Mouse (Mus musculus) midbrain, embryonic 13.5 days (tissue): ENCODE data around the gene Gfra1. TPM values are rescaled to one million over a fixed set of nuclear protein-coding genes. Genes with fewer than 3 reads are reported as not detected.

Source experiments
- ATAC-seq: fragments of 200-750 bp; cut with Nextera tagmentation; 2 replicates; pipeline ENCODE4 v1.8.0; 2017; ENCODE audit warnings: mild to moderate bottlenecking, moderate TSS enrichment, moderate library complexity
- H3K27ac ChIP-seq: fragments of 300-500 bp; sonication (generic); 2 replicates; pipeline ENCODE4 v1.5.1; 2015; ENCODE audit warnings: inconsistent platforms, mild to moderate bottlenecking, moderate library complexity
- H3K27me3 ChIP-seq: fragments of 300-500 bp; sonication (generic); 2 replicates; pipeline ENCODE4 v1.6.1; 2015; ENCODE audit warnings: mild to moderate bottlenecking, inconsistent platforms
- H3K36me3 ChIP-seq: fragments of 300-500 bp; sonication (generic); 2 replicates; pipeline ENCODE4 v1.6.1; 2015; ENCODE audit warnings: mild to moderate bottlenecking, inconsistent platforms
- H3K4me1 ChIP-seq: fragments of 300-500 bp; sonication (generic); replicated peaks from 2 replicates; pipeline ENCODE4 v1.6.1; 2015; ENCODE audit warnings: inconsistent platforms
- H3K4me2 ChIP-seq: fragments of 300-500 bp; sonication (generic); replicated peaks from 2 replicates; pipeline ENCODE4 v1.6.1; 2015; ENCODE audit warnings: moderate library complexity, mild to moderate bottlenecking, inconsistent platforms
- H3K4me3 ChIP-seq: fragments of 300-500 bp; sonication (generic); replicated peaks from 2 replicates; pipeline ENCODE4 v1.5.1; 2015; ENCODE audit warnings: mild to moderate bottlenecking, inconsistent platforms
- H3K9ac ChIP-seq: fragments of 300-500 bp; sonication (generic); replicated peaks from 2 replicates; pipeline ENCODE4 v1.6.1; 2015; ENCODE audit warnings: mild to moderate bottlenecking, inconsistent platforms
- H3K9me3 ChIP-seq: fragments of 300-500 bp; sonication (generic); 2 replicates; pipeline ENCODE4 v1.6.1; 2016; ENCODE audit warnings: mild to moderate bottlenecking, inconsistent platforms
- WGBS: fragments of 180-500 bp; shearing (Covaris S2); methylation state at CpG from one replicate; pipeline ENCODE4 v1.1.7; 2015; 5-methylcytosine and 5-hydroxymethylcytosine counted together
- polyA plus RNA-seq: library from polyadenylated mRNA; unstranded; fragments of >200 nt; fragmentation: Nextera tagmentation; extraction: Ambion mirVana; gene quantifications from 2 replicates; pipeline ENCODE4 v1.2.1, GENCODE M21; 2015

Gene Gfra1
- polyA plus RNA-seq, 1 experiment from 2014 or later: 47.9 TPM

GRCm38 (mm10) chr19:58437441-58438071 lies 18.2 kb downstream of the Gfra1 start:
- no peak for ATAC-seq
- Histone ChIP-seq H3K27me3 (no peaks in the 10 kb centered on the region), H3K9ac (no peak overlapping the region), H3K9me3 (no peaks in the 10 kb centered on the region), H3K4me3 (no peak overlapping the region), H3K27ac (no peak overlapping the region), H3K4me2 (no peak overlapping the region), H3K36me3 (no peaks in the 10 kb centered on the region), H3K4me1 (peaks cover 15% of the 10 kb centered on the region)
- 63% methylated on average over 10 of the region's 10 CpGs for WGBS

GRCm38 (mm10) chr19:58436874-58437273 lies 18.8 kb downstream of the Gfra1 start:
- Histone ChIP-seq H3K4me3 (no peak overlapping the region), H3K9ac (no peak overlapping the region), H3K9me3 (no peaks in the 10 kb centered on the region), H3K36me3 (no peaks in the 10 kb centered on the region), H3K27ac (no peak overlapping the region), H3K4me2 (no peak overlapping the region), H3K4me1 (peaks cover 10% of the 10 kb centered on the region), H3K27me3 (no peaks in the 10 kb centered on the region)
- ATAC-seq: no peak
- WGBS: 85% methylated on average over 3 of the region's 3 CpGs

- H3K9ac ChIP-seq: no peak overlapping the region
- WGBS: 83% methylated on average over 5 of the region's 5 CpGs
- no peaks in the 10 kb centered on the region for H3K36me3 ChIP-seq
- peaks cover 8% of the 10 kb centered on the region for H3K4me1 ChIP-seq
- no peak overlapping the region for H3K27ac ChIP-seq
- H3K27me3 ChIP-seq: no peaks in the 10 kb centered on the region
- ATAC-seq: no peak
- H3K4me2 ChIP-seq: no peak overlapping the region
- H3K4me3 ChIP-seq: no peak overlapping the region
- H3K9me3 ChIP-seq: no peaks in the 10 kb centered on the region
These were observed 19.8 kb downstream of the Gfra1 start for GRCm38 (mm10) chr19:58435877-58436276.

GRCm38 (mm10) chr19:58432840-58433239 lies 22.9 kb downstream of the Gfra1 start:
- H3K9me3 ChIP-seq: no peaks in the 10 kb centered on the region; the same call in 1 of the 2 replicates
- peaks cover 8% of the 10 kb centered on the region for H3K4me1 ChIP-seq
- H3K4me2 ChIP-seq: no peak overlapping the region
- H3K4me3 ChIP-seq: no peak overlapping the region
- 89% methylated on average over 5 of the region's 5 CpGs for WGBS
- H3K27ac ChIP-seq: no peak overlapping the region
- H3K36me3 ChIP-seq: no peaks in the 10 kb centered on the region
- no peaks in the 10 kb centered on the region for H3K27me3 ChIP-seq
- no peak for ATAC-seq
- no peak overlapping the region for H3K9ac ChIP-seq

- Histone ChIP-seq H3K36me3 (no peaks in the 10 kb centered on the region), H3K9me3 (no peaks in the 10 kb centered on the region; the same call in 1 of the 2 replicates), H3K9ac (no peak overlapping the region), H3K27me3 (no peaks in the 10 kb centered on the region), H3K4me2 (no peak overlapping the region), H3K4me3 (no peak overlapping the region), H3K27ac (no peak overlapping the region), H3K4me1 (0 out of 2 replicates have a peak, but pooled peaks cover 4% of the 10 kb centered on the region)
- ATAC-seq: no peak
- 84% methylated on average over 4 of the region's 4 CpGs for WGBS
These were observed 27.2 kb downstream of the Gfra1 start for GRCm38 (mm10) chr19:58428546-58428945.

GRCm38 (mm10) chr19:58427348-58427747 lies 28.4 kb downstream of the Gfra1 start:
- 0 out of 2 replicates have a peak, but pooled peaks cover 4% of the 10 kb centered on the region for H3K4me1 ChIP-seq
- no peak overlapping the region for H3K4me2 ChIP-seq
- no peak overlapping the region for H3K4me3 ChIP-seq
- no peaks in the 10 kb centered on the region; the same call in 1 of the 2 replicates for H3K9me3 ChIP-seq
- no peaks in the 10 kb centered on the region for H3K27me3 ChIP-seq
- H3K36me3 ChIP-seq: no peaks in the 10 kb centered on the region
- 91% methylated on average over 2 of the region's 2 CpGs for WGBS
- ATAC-seq: no peak
- H3K9ac ChIP-seq: no peak overlapping the region
- H3K27ac ChIP-seq: no peak overlapping the region

GRCm38 (mm10) chr19:58424928-58425327 lies 30.8 kb downstream of the Gfra1 start:
- no peaks in the 10 kb centered on the region for H3K36me3 ChIP-seq
- ATAC-seq: no peak
- H3K4me1 ChIP-seq: 0 out of 2 replicates have a peak, but pooled peaks cover 4% of the 10 kb centered on the region
- WGBS: 91% methylated on average over 2 of the region's 2 CpGs
- H3K4me3 ChIP-seq: no peak overlapping the region
- H3K4me2 ChIP-seq: no peak overlapping the region
- no peak overlapping the region for H3K9ac ChIP-seq
- no peaks in the 10 kb centered on the region; the same call in 1 of the 2 replicates for H3K9me3 ChIP-seq
- H3K27ac ChIP-seq: no peak overlapping the region
- H3K27me3 ChIP-seq: no peaks in the 10 kb centered on the region

GRCm38 (mm10) chr19:58424179-58424578 lies 31.5 kb downstream of the Gfra1 start:
- Histone ChIP-seq H3K9me3 (no peaks in the 10 kb centered on the region; the same call in 1 of the 2 replicates), H3K4me3 (no peak overlapping the region)
- WGBS: 85% methylated on average over 3 of the region's 3 CpGs

GRCm38 (mm10) chr19:58422916-58423493 lies 32.7 kb downstream of the Gfra1 start:
- no peaks in the 10 kb centered on the region for H3K27me3 ChIP-seq
- H3K9ac ChIP-seq: no peak overlapping the region
- H3K4me3 ChIP-seq: no peak overlapping the region
- no peaks in the 10 kb centered on the region for H3K9me3 ChIP-seq
- WGBS: 98% methylated on average over 4 of the region's 4 CpGs
- ATAC-seq: no peak
- no peaks in the 10 kb centered on the region for H3K36me3 ChIP-seq
- 0 out of 2 replicates have a peak, but pooled peaks cover 4% of the 10 kb centered on the region for H3K4me1 ChIP-seq
- no peak overlapping the region for H3K27ac ChIP-seq
- H3K4me2 ChIP-seq: no peak overlapping the region

More at GRCm38 (mm10) chr19:58424179-58424578, 31.5 kb downstream of the Gfra1 start:
- H3K36me3 ChIP-seq: no peaks in the 10 kb centered on the region
- ATAC-seq: no peak
- no peak overlapping the region for H3K4me2 ChIP-seq
- no peak overlapping the region for H3K9ac ChIP-seq
- H3K27ac ChIP-seq: no peak overlapping the region
- H3K4me1 ChIP-seq: 0 out of 2 replicates have a peak, but pooled peaks cover 4% of the 10 kb centered on the region
- no peaks in the 10 kb centered on the region for H3K27me3 ChIP-seq

GRCm38 (mm10) chr19:58419685-58420084 lies 36.0 kb downstream of the Gfra1 start:
- H3K4me1 ChIP-seq: no peaks in the 10 kb centered on the region
- no peak overlapping the region for H3K4me2 ChIP-seq
- no peaks in the 10 kb centered on the region for H3K36me3 ChIP-seq
- 68% methylated on average over 3 of the region's 3 CpGs for WGBS
- H3K27ac ChIP-seq: no peak overlapping the region
- H3K9ac ChIP-seq: no peak overlapping the region
- no peaks in the 10 kb centered on the region for H3K9me3 ChIP-seq
- no peak for ATAC-seq
- no peak overlapping the region for H3K4me3 ChIP-seq
- H3K27me3 ChIP-seq: no peaks in the 10 kb centered on the region

GRCm38 (mm10) chr19:58419278-58419677 lies 36.4 kb downstream of the Gfra1 start:
- Histone ChIP-seq H3K4me2 (no peak overlapping the region), H3K4me1 (no peaks in the 10 kb centered on the region), H3K9me3 (no peaks in the 10 kb centered on the region), H3K27me3 (no peaks in the 10 kb centered on the region), H3K4me3 (no peak overlapping the region), H3K27ac (no peak overlapping the region), H3K9ac (no peak overlapping the region), H3K36me3 (no peaks in the 10 kb centered on the region)
- ATAC-seq: no peak
- WGBS: 86% methylated on average over 3 of the region's 3 CpGs

GRCm38 (mm10) chr19:58415173-58415572 lies 40.5 kb downstream of the Gfra1 start:
- 90% methylated on average over 4 of the region's 4 CpGs for WGBS
- Histone ChIP-seq H3K9ac (no peak overlapping the region), H3K27me3 (no peaks in the 10 kb centered on the region), H3K27ac (no peak overlapping the region), H3K4me1 (no peaks in the 10 kb centered on the region), H3K4me2 (no peak overlapping the region), H3K36me3 (no peaks in the 10 kb centered on the region), H3K4me3 (no peak overlapping the region), H3K9me3 (no peaks in the 10 kb centered on the region)
- no peak for ATAC-seq
